Mouse (Mus musculus) c-Kit-positive CD71-negative TER-119-negative erythroid progenitor cells, embryonic 14.5 days (primary cell): Measurements from ENCODE around the gene Dst.

Experiments used
- DNase-seq: peaks from one replicate; pipeline ENCODE4 v3.0.0-alpha.2; 2013; ENCODE audit warnings: low read depth

The Dst gene

GRCm38 (mm10) chr1:34130804-34131203 is 222.8 kb downstream of the Dst start:
- no peak for DNase-seq

- DNase-seq = no peak
These were observed 224.8 kb downstream of the Dst start for GRCm38 (mm10) chr1:34132875-34133274.

GRCm38 (mm10) chr1:34135535-34135934 is 227.5 kb downstream of the Dst start:
- DNase-seq = no peak

GRCm38 (mm10) chr1:34139191-34139853 is 231.3 kb downstream of the Dst start:
- no peak for DNase-seq

GRCm38 (mm10) chr1:34139871-34140471 is 231.9 kb downstream of the Dst start:
- DNase-seq = no peak

- DNase-seq = no peak
These were observed 232.7 kb downstream of the Dst start for GRCm38 (mm10) chr1:34140686-34141085.

- DNase-seq = no peak
These were observed 235.0 kb downstream of the Dst start for GRCm38 (mm10) chr1:34142951-34143580.

GRCm38 (mm10) chr1:34144826-34145225 is 236.8 kb downstream of the Dst start:
- no peak for DNase-seq

GRCm38 (mm10) chr1:34148039-34148438 is 240.0 kb downstream of the Dst start:
- DNase-seq = no peak

- no peak for DNase-seq
These were observed 242.5 kb downstream of the Dst start for GRCm38 (mm10) chr1:34150416-34151093.

GRCm38 (mm10) chr1:34152683-34153082 is 244.7 kb downstream of the Dst start:
- DNase-seq = no peak

GRCm38 (mm10) chr1:34156058-34156457 is 248.0 kb downstream of the Dst start:
- DNase-seq = no peak

GRCm38 (mm10) chr1:34157702-34158101 is 249.7 kb downstream of the Dst start:
- no peak for DNase-seq

GRCm38 (mm10) chr1:34158822-34159221 is 250.8 kb downstream of the Dst start:
- no peak for DNase-seq

GRCm38 (mm10) chr1:34159898-34160297 is 251.9 kb downstream of the Dst start:
- no peak for DNase-seq

- peak; percentile 50 for DNase-seq
These were observed 256.7 kb downstream of the Dst start for GRCm38 (mm10) chr1:34164616-34165295.

- no peak for DNase-seq
These were observed 257.9 kb downstream of the Dst start for GRCm38 (mm10) chr1:34165926-34166325.

- DNase-seq = no peak
These were observed 259.4 kb downstream of the Dst start for GRCm38 (mm10) chr1:34167151-34168057.

GRCm38 (mm10) chr1:34169086-34169485 is 261.1 kb downstream of the Dst start:
- no peak for DNase-seq

GRCm38 (mm10) chr1:34174517-34174916 is 266.5 kb downstream of the Dst start:
- DNase-seq = no peak

GRCm38 (mm10) chr1:34174961-34175360 is 266.9 kb downstream of the Dst start:
- no peak for DNase-seq
